ENCODE assay signal across 10 mouse cellular contexts in the genomic region with DNA sequence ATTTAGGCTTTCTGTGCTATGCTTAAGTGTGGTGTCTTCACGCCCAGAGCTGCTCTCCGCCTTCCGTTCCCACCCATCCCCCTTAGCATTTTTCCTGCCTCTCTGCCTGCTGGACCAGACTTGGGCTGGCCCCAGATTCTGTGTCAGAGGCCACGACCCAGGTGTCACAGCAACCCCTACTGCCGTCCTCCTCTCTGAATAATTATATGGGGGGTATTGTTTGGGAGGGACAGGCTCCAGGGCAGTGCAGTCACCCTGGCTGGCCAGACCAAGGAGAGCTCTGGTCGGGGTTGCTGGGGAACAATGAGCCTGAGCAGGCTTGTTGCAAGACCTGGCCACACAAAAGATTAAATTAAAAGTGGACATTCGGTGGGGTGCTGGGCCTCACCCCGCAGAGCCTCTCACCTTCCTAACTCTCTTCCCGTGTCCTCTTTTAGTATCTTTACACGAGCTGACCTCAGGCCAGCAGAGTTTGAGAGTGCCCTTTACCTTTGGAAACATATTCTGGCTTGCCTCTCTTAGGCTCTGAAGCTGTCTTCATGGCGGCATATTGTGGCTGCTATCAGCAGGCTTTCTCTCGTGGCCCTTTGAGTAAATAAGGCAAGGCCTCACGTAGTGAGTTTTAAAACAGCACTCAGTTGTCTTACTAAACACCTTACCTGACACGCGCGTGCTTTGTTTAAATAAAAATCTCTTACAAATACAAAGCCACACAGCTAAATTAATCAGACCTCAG. TPM values are rescaled to one million over a fixed set of nuclear protein-coding genes. Genes with fewer than 3 reads are reported as not detected.
A peak's percentile ranks its signal among the peaks of the same experiment; 100 is the strongest.
DNase-seq lines count a peak whose midpoint lies in the region; ATAC-seq lines count a peak whose summit lies in the region.
"Had no signal": no experiment of that assay in that cellular context is flagged by ENCODE, and none has a peak within 500 bp of the region (broad histone marks: within the 10 kb centered on the region; RNA-seq: fewer than 3 reads in every experiment).

No protein-coding gene starts in this region.

- peak overlapping the region; percentile 77 for H3K27ac ChIP-seq in kidney, embryonic 15.5 days
- peak overlapping the region; percentile 36; the same call in 1 of the 2 replicates for H3K27ac ChIP-seq in hindbrain, embryonic 13.5 days
- no peak overlapping the region; the same call in 1 of the 2 replicates for H3K27ac ChIP-seq in midbrain, embryonic 13.5 days

- no peak overlapping the region for H3K4me3 ChIP-seq in kidney, embryonic 15.5 days (replicated peaks)
- no peak overlapping the region for H3K4me3 ChIP-seq in hindbrain, embryonic 13.5 days
- no peak overlapping the region for H3K4me3 ChIP-seq in midbrain, embryonic 13.5 days (replicated peaks)

- peak; percentile 41; the same call in 1 of the 2 replicates for ATAC-seq in kidney, embryonic 15.5 days (replicated peaks; ENCODE audit: low FRiP score)
- ATAC-seq in hindbrain, embryonic 13.5 days (ENCODE audit: low FRiP score): no peak
- ATAC-seq in midbrain, embryonic 13.5 days: peak; percentile 57

- peak overlapping the region; percentile 1; the same call in 1 of the 2 replicates for H3K4me2 ChIP-seq in kidney, embryonic 15.5 days
- no peak overlapping the region for H3K4me2 ChIP-seq in hindbrain, embryonic 13.5 days
- no peak overlapping the region for H3K4me2 ChIP-seq in midbrain, embryonic 13.5 days (replicated peaks)

- WGBS in kidney, embryonic 15.5 days: 29% methylated on average over 16 of the region's 16 CpGs
- 16% methylated on average over 16 of the region's 16 CpGs for WGBS in hindbrain, embryonic 13.5 days
- 12% methylated on average over 16 of the region's 16 CpGs for WGBS in midbrain, embryonic 13.5 days

- no peaks in the 10 kb centered on the region for H3K9me3 ChIP-seq in kidney, embryonic 15.5 days (replicated peaks)
- H3K9me3 ChIP-seq in hindbrain, embryonic 13.5 days: no peaks in the 10 kb centered on the region
- H3K9me3 ChIP-seq in midbrain, embryonic 13.5 days: no peaks in the 10 kb centered on the region
- H3K9me3 ChIP-seq: G1E had no signal

- H3K9ac ChIP-seq in kidney, embryonic 15.5 days: no peak overlapping the region
- no peak overlapping the region for H3K9ac ChIP-seq in hindbrain, embryonic 13.5 days
- peak overlapping the region; percentile 11; the same call in 1 of the 2 replicates for H3K9ac ChIP-seq in midbrain, embryonic 13.5 days (replicated peaks)

- H3K36me3 ChIP-seq in kidney, embryonic 15.5 days: no peaks in the 10 kb centered on the region
- H3K36me3 ChIP-seq in hindbrain, embryonic 13.5 days: no peaks in the 10 kb centered on the region
- no peaks in the 10 kb centered on the region for H3K36me3 ChIP-seq in midbrain, embryonic 13.5 days
- H3K36me3 ChIP-seq: G1E had no signal

- no peak for DNase-seq in kidney, adult 8-10 months
- peak; percentile 93 for DNase-seq in embryo, embryonic 9.5 days (ENCODE audit: extremely low spot score)
- DNase-seq in urinary bladder, postnatal 14 days (ENCODE audit: low spot score): no peak
- DNase-seq in spleen, adult 18-20 months: no peak
- no peak for DNase-seq in cerebellum, postnatal 4 days (ENCODE audit: low spot score in 2 of 2)
- DNase-seq: cerebellum, adult 11 months had no signal

- H3K4me1 ChIP-seq in kidney, embryonic 15.5 days: peaks cover 61% of the 10 kb centered on the region
- H3K4me1 ChIP-seq in hindbrain, embryonic 13.5 days (replicated peaks): peaks cover 43% of the 10 kb centered on the region
- peaks cover 36% of the 10 kb centered on the region for H3K4me1 ChIP-seq in midbrain, embryonic 13.5 days (replicated peaks)

- H3K27me3 ChIP-seq in kidney, embryonic 15.5 days: no peaks in the 10 kb centered on the region
- no peaks in the 10 kb centered on the region for H3K27me3 ChIP-seq in hindbrain, embryonic 13.5 days
- H3K27me3 ChIP-seq in midbrain, embryonic 13.5 days: no peaks in the 10 kb centered on the region

RNA-seq across cellular contexts. Expression of a gene that starts 45.1 kb away (rescaled TPM):
- 5.4 TPM in 2 replicates for polyA plus RNA-seq in kidney, embryonic 15.5 days (2015; fragmentation: Nextera tagmentation; extraction: Ambion mirVana)
- 13.3 and 13.6 TPM in 2 replicates for polyA plus RNA-seq in hindbrain, embryonic 13.5 days (2015; fragmentation: Nextera tagmentation; extraction: Ambion mirVana)
- 11.3 and 12.0 TPM in 2 replicates for polyA plus RNA-seq in midbrain, embryonic 13.5 days (2015; fragmentation: Nextera tagmentation; extraction: Ambion mirVana)
- polyA plus RNA-seq: G1E had no signal
